Mouse (Mus musculus): ENCODE data around the gene Klf11. TPM values are rescaled to one million over a fixed set of nuclear protein-coding genes. Genes with fewer than 3 reads are reported as not detected.

Klf11 gene
- 10 to 100 TPM; 30.7 to 39.2 TPM for total RNA-seq (2023)

GRCm38 (mm10) chr12:24651063-24651557 lies at the start of gene Klf11:
TSS of gene Klf11 (plus strand) at chr12:24651274.

GRCm38 (mm10) chr12:24681286-24682023 lies 30.4 kb downstream of the Klf11 start, which contains the start of gene Cys1:
TSS of gene Cys1 (minus strand) at chr12:24681813.

GRCm38 (mm10) chr12:24707954-24708823 lies 57.1 kb downstream of the Klf11 start, which contains the start of gene Rrm2:
TSS of gene Rrm2 (plus strand) at chr12:24708241.

Other genes with a start within 250 kb of the Klf11 start
- 10 to 100 TPM; 21.2 to 23.8 TPM for gene Taf1b, start 152.9 kb upstream of the Klf11 start, total RNA-seq (2023)
- 1 to 10 TPM; 1.3 to 1.4 TPM for gene Grhl1, start 79.0 kb upstream of the Klf11 start, total RNA-seq (2023)
- gene Cys1, start 30.5 kb downstream of the Klf11 start, total RNA-seq (2023): not detected
- 100 to 1,000 TPM in 1 of 2 experiments, 10 to 100 TPM in 1; 97.5 to 118 TPM for gene Rrm2, start 57.0 kb downstream of the Klf11 start, total RNA-seq (2023)
- gene Mboat2, start 179.6 kb downstream of the Klf11 start, total RNA-seq (2023): 1 to 10 TPM in 1 of 2 experiments, under 1 TPM in 1; 0.75 to 2.6 TPM

All from neutrophil, adult 59 days (primary cell).